Mouse (Mus musculus) thymus, postnatal 0 days (tissue): ENCODE data around the gene Ccdc62. TPM values are rescaled to one million over a fixed set of nuclear protein-coding genes. Genes with fewer than 3 reads are reported as not detected.

Source experiments
- DNase-seq: peaks from one replicate; pipeline ENCODE4 v3.0.0-alpha.2; 2015; ENCODE audit warnings: low spot score
- polyA plus RNA-seq: library from polyadenylated mRNA; unstranded; fragments of >200 nt; fragmentation: Nextera tagmentation; extraction: Ambion mirVana; gene quantifications from 2 replicates; pipeline ENCODE4 v1.2.1, GENCODE M21; 2015

Ccdc62 gene
- polyA plus RNA-seq, 1 experiment from 2014 or later: 8.0 TPM

DNA sequence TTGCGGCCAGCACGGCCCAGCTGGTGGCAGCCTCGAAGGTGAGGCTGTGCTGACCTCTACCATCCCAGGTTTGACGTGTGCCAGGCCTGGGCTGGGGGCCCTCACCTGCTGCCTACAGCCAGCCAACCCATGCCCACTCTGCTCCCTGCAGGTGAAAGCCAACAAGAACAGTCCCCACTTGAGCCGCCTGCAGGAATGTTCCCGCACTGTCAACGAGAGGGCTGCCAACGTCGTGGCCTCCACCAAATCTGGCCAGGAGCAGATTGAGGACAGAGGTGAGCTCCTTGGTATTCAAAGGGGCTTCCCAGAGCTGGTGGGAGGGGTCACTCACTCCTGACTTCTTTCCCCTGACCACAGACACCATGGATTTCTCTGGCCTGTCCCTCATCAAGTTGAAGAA, 70.8 kb downstream of the Ccdc62 start:
- DNase-seq: no peak

DNA sequence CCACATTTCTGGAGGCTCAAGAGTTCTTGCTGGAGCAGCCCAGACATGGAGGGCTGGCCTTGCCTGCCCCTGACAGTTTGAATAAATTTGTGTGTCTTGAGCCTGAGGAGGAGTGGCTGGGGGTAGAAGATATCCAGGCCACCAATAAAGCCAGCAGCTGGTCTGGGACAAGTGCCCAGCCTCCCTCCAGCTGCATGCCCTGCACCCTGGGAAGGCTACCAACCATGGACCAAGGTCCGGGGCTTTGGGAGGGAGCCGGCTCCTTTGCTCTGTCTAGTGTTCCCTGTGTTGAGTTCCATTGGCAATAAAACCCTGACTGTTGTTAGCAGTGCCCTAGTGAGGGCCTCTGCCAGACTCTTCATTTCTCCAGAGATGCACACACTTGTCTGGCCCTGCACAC, 72.4 kb downstream of the Ccdc62 start:
- no peak for DNase-seq

DNA sequence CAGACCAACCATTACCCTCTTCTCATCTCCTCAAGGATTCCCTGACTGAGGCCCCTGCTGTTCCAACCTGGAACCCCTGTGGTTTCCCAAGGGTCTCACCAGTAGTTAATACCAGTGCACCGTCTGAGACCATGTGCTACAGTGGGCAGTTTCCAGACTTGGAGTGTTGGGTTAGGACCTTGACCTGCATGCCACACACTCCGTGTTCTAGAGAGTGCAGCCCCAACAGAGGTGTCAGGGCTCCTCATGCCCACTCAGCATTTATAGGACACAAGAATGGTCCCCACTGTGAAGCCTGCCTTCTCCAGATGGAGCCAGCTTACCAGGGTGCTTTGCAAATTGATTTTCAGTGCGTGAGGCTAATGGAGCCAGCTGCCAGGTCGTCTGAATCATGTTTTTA, 72.9 kb downstream of the Ccdc62 start:
- no peak for DNase-seq

DNA sequence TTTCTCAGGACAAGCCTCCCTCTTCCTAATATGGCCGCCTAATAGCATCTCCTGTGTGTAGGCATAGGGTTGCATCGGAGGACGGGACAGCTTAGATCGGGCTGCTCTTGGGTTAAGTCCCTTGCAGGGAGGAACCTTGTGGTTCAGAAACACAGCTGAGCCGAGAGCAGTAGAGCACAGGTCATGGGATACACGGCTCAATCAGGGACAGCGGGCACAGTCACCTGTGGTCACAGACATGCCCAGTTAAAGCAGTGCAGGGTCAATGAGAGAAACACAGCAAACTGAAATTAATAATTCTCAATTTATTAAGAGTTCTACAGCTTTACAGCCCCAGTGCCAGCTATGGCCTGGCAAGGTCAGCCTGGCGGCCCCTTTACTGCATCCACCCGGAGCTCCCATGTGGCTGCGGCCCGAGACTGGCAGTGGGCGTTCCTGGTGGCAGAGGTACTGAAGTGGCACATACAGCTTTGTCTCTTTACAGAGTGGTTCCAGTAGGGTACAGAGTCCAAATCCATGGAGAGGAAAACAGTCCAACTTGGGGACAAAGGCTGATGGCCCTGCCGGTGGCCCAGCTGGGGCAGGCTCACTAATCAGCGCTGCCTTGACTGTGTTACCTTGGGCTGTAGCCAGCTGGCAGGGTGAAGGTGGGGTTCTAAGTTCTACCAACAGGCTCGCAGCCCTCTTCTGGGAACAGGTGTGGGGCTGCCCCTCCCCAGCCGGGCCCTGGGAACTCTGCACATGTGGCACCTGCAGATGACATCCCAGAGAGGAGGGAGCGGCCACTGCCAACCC, 74.1 kb downstream of the Ccdc62 start:
- DNase-seq: peak; percentile 24

DNA sequence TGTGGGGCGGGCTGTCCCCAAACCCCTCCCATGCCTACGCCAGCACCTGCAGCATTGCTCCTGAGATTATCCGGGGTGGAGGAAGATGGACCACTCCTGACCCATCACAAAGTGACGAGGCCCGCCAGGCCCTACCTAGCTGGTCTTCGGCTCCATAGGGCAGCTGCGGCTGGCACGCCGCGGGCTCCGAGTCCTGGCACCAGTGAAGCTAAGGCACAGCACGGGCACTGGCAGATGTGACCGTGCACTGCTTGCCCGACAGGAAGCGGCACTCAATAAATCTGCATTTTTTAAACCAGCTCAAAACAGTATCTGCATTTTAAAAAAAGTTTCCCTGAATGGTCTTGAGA, 74.6 kb downstream of the Ccdc62 start:
- DNase-seq: no peak

DNA sequence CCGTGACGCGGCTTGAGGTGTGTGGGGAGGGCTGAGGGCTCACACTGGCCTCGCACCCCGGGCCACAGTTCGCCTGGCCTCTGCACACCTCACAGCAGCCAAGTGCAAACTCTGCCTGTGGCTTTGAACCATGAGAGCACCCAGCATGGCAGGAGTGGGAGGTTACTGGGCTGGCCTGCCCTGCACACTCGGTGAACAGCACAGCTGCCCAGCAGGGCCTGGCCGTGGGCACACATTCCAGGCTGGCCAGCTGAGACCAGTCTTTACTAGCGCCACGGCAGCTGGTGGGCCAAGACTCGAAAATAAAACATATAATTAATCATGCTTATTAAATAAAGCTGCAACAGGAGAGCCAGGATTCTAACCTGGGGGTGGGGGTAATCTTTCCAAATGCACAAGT, 75.1 kb downstream of the Ccdc62 start:
- no peak for DNase-seq

DNA sequence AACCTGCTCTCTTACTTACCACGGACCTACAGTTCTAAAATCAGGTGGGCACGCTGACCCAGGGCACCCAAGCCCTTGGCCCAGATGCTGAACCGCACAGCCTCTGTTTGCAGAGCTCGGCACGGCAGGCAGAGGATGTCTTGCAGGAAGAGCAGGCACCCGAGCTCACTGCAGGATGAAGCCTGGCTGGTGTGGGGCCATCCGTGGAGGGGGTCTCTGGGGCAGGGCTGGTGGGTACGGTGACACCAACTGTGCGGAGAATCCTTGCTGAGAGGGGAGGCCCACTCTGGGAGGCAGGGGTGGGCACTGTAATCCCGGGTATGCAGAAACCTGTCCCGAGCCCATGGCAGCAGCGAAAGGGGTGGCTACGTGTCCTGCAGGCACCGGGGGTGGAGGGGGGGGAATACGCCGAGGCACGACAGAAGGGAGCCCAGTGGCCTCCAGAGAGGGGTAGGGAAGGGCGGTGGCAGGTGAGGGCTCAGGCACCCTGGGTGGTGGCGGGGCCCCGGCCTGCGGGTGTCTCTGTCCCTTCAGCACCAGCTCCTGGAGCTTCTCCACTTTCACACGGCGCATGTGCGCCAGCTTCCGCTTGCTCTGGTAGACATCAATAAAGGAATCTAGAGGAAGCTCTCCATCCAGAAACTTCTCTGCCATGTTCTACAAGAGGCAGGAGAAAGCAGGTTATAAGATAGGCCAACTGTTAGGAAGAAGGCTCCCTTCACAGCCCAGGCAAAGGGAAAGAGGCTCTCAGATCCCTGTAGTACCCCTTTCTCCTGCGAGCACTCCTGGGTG, 75.8 kb downstream of the Ccdc62 start:
- DNase-seq: no peak

DNA sequence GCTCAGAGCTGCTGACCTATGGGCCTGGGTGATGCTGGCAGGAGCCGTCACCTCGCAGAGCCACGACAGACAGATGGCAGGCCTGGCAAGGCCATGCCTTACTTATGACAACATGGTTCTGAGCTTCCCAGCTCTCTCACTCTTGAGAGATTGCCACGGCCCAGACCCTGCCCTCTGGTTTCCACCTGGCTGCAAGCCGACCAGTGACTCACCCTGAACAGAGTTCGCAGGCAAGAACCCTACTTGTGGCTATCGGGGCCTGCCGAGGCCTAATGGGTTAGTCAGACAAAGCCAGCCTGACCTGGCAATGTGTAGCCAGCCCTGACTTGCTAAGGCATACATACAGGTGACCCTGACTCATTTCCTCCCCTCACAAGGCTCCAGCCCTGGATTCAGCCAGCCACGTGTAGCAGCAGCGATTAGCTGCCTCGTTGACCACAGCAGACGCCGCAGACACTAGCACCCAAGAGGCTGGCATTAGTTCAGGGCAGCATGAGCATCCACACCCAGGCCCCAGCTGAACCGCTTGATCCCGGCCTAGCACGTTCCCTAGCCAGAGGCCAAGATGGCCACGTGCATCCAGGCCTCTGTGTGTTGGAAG, 76.5 kb downstream of the Ccdc62 start:
- DNase-seq: no peak

DNA sequence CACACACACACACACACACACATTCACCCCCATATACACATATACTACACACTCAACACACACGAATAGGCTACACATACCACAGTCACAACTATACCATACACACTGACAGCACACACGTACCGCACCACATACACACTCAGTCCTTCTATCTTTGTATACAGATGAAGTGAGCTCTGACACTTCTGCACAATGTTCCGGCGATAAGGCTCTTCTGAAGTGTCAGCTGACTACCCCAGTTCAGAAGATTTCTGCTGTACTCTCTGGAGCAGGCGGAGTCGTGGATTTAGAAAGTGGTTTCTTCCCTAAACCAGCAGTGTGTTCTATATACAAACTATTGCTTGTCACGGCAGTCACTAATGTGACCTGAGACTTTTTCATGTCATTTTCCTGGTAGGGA, 79.6 kb downstream of the Ccdc62 start:
- no peak for DNase-seq

DNA sequence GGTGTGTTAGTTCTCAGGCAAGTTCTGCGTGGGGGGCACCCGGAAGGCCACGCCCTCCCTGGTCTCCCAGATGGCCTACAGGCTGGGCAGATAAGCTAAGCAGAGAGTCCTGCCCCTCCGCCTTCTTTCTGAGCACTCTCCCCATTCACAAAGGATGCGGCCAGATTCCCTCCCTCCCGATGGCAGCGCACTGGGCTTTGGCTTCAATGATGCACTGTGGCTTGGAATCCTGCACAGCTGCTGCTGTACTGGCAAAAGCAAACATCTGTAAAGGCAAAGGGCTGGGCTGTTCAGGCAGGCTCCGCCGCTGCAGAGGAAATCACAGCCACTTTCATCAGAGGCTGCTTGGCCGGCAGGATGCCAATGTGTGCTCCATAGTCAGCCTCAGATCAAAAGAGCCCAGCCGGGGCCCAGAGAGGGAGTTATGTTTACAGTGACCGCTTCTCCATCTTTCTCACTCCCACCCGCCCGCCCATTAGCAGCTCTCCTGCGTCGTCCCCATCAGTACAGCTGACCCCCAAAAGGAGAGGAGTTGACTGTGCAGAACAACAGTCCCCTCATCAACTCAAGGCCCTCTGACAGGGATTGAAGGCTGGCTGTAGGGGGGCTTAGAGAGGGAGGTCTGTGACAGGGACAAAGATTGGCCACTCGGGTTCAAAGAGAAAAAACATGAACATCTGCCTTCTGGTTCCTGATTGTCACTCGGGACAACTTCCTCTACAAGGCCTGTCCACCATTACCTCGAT, 80.6 kb downstream of the Ccdc62 start:
- no peak for DNase-seq

DNA sequence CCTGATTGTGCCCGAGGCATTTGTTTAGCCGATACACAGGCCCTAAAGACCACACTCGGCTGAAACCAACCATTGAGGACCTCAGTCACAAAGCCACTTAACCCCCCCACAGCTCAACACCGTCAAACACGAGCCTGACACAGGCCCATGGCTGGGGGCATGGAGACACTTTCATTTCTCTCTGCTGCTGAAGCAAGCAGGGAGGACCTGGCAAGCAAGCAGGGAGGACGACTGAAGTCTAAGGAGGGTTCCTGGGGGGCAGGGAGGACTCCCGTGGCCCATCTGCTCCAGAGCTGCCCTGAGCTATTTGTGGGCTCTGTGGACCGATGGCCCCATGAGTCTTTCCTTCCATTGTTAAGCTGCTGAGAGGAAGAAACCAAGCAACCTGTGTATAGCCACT, 81.4 kb downstream of the Ccdc62 start:
- DNase-seq: no peak

DNA sequence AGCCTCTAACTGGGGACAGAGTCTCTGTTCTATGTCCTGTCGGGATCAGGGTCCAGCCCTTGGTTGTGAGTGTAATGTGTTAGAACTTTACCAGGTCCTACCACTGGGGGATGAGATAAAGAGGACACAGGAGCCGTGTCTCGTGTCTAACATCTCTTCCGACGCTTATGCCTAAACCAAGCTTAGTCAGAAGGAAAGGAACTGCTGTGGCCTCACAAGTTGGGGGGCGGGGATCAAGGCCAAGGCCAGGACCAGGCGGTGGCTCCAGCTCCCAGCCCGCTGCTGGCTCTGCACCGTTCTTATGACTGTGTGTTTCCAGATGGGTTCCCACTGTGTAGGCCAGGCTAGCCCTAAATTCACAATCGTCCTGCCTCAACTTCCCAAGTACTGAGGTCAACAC, 82.4 kb downstream of the Ccdc62 start:
- no peak for DNase-seq

DNA sequence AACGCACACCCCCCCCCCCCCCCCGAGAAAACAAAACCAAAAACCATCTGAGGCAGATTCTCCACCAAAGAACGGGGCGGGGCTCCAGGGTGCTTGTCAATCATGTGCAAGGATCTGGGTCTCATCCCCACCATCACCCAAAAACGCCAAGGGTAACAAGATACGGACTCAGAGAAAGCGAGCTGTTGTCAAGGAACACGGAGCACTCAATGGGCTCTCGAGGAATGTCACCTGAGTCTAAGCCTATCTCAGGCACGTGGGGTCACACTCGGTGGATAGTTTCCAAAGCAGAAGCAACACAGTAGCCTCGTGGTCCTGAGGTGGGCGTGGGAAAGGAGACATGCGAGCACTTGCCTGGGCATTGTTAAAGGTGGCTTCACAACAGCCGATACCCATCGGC, 83.3 kb downstream of the Ccdc62 start:
- DNase-seq: no peak

DNA sequence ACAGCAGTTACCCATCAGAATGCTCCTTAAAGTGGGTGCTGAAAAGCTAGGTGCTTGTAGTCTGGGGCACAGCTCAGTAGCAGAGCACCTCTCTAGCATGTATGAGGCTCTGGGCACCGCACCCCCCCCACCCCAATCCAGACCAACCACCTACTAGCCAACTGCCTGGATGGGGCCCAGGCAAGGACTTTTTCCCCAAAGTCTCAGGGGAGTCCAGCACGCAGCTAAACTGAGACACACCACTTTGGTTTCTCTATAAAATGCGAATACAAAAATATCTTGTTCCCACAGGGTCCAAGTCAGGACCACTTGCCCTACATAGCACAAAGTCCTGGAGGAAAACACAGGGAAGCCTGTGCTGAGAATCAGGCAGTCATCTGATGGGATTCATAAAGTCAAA, 83.7 kb downstream of the Ccdc62 start:
- no peak for DNase-seq

DNA sequence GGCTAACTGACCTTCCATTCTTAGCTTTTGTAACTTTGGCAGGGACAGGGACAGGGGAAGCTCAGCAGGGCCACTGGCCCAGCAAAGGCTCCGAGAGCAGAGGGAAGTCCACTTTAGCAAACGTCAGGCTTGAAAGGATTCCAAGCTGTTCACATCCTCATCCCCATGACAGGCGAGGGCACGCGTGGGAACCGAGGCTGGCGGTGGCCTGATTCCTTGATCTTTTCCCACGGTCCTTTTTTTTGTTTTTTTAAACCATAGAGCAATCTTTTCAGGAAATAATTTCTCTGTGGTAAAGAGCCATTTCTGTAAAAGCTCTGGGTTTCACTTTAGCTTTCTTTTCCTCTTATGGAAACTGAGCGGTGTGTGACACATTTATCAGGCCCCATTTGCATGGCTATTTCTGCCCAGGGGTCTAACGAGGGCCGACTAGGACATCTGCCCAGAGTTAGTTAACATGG, 84.3 kb downstream of the Ccdc62 start:
- DNase-seq: no peak

DNA sequence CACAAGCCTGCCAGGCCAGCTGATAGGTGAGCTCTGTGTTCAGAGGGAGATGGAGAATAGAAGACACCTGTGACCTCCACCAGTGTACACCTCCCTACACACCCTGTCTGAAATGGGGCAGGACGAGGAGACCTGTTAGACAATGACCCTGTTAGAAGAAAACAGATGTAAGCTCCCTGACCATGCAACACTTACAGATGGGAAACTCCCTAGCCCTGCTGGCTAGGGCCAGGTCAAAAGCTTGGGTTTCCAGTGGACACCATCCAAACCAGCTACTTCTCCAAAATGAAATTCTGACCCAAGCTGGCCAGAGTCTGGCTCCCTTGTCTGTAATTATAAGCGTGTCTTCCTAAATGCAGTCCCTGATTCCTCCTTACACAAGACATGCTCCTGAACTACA, 85.2 kb downstream of the Ccdc62 start:
- no peak for DNase-seq

DNA sequence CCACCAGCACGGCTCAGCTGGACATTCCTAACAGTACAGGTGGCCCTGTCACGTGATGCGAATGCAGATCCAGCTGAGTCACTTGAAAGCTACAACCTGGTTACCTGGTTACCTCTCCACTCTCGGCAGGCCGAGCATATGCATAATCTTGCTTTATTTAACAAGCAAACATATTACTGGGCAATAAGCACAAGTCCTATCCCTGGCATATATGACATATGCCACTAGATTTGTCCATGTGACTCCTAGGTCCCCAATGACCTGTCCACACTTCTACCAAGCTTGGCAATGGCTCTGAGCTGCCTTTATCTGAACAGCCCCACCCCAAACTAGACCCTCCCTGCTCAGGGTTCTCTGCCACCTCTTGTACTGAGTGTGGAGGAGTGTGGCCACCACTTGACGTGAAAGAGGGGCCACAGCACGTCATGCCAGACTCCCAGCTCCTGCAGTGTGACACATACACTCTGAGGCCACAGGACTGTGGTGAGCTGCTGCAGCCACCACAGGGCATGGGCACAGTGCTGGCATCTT, 85.9 kb downstream of the Ccdc62 start:
- DNase-seq: no peak

DNA sequence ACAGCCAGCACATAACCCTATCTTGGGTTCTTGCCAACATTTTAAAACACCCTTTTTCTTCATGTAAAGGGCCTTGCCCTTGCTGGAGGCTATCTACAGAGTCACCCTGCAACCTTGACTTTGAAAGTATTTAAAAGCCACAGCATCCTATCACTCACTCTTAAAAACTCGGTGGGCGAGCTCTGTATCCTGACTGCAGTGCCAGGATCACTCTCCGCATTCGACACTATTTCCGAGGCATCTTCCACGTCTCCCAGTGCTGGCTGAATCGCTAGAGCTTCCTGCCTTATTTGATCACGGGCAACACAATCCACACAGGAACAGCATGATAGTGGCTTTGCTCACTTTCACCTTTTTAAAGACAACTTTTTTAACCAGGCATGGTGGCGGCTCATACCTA, 87.5 kb downstream of the Ccdc62 start:
- no peak for DNase-seq

DNA sequence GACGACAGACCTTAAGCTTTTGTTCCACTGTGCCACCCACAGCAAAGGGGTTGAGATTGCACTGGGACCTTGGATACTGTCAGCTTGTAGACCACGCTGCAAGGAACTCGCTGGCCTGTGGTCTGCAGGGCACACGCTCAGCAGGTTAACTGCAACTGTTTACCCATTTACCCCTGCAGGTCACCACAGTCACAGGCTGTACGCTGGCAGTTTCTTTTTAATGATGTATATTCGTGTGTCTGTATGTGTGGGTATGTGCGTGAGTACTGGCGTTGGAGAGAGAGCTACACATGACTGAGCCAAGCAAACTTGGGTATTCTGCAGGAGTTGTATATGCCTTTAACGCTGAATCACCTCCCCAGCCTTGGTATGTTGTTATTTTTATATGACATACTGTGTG, 88.2 kb downstream of the Ccdc62 start:
- no peak for DNase-seq
